Mouse (Mus musculus) bone marrow macrophage, adult 2 months (primary cell): ENCODE data around the gene Becn1.

Source experiments
- CTCF ChIP-seq: IDR thresholded peaks from 2 replicates; pipeline ENCODE4 v1.5.1; 2012; ENCODE audit warnings: low read depth, mild to moderate bottlenecking, low read length, moderate library complexity
- POLR2A ChIP-seq: IDR thresholded peaks from 2 replicates; pipeline ENCODE4 v1.6.1; 2012; ENCODE audit warnings: mild to moderate bottlenecking, low read depth, low read length, borderline replicate concordance

DNA sequence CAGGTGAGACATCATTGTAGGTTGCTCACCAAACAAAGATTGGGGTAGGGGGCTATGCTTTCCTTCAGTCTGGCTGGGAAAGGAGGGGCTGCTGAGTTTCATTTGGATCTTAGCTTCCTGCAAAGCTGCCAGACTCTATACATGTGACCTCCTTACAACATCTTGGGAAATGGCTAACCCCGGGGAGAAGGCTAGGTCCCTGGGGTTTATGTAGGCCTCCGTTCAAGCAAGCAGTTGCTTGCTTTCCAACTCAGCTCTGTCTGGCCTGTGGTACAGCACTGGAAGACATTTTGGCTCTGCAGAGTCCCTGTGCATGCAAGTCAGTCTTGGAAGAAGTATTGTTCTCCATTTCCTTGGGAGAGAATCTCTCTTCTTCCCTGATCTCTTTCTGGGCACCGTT is 30.5 kb upstream of the Becn1 start:
- TF ChIP-seq CTCF (no peak), POLR2A (no peak)
